Mouse (Mus musculus) heart, embryonic 11.5 days (tissue): ENCODE measurements at regions not wholly inside any gene's neighbourhood (a gene's known extent, or its start where the extent isn't known, plus 50 kb on each side); places are given as distances from the start of the nearest gene placed in this dataset.
"Not testable (repeated sequence)": the region's sequence is repeated elsewhere in the genome, so short reads cannot be mapped to it uniquely, and the experiment has no call there.

Source experiments
- ATAC-seq: fragments of 200-750 bp; cut with Nextera tagmentation; replicated peaks from 2 replicates; pipeline ENCODE4 v1.8.0; 2017; ENCODE audit warnings: moderate library complexity; ENCODE audit not compliant: insufficient number of reproducible peaks, low FRiP score, low TSS enrichment
- H3K27ac ChIP-seq: fragments of 300-500 bp; sonication (generic); 2 replicates; pipeline ENCODE4 v1.5.1; 2014; ENCODE audit warnings: mild to moderate bottlenecking, low read depth, low read length
- H3K27me3 ChIP-seq: fragments of 300-500 bp; sonication (generic); 2 replicates; pipeline ENCODE4 v1.6.1; 2014; ENCODE audit warnings: mild to moderate bottlenecking, low read length, mixed read lengths; ENCODE audit not compliant: control insufficient read depth, insufficient read depth
- H3K36me3 ChIP-seq: fragments of 300-500 bp; sonication (generic); 2 replicates; pipeline ENCODE4 v1.6.1; 2014; ENCODE audit warnings: mild to moderate bottlenecking, low read length, moderate library complexity, mixed read lengths; ENCODE audit not compliant: control insufficient read depth, insufficient read depth
- H3K4me1 ChIP-seq: fragments of 300-500 bp; sonication (generic); 2 replicates; pipeline ENCODE4 v1.6.1; 2014; ENCODE audit warnings: low read length; ENCODE audit not compliant: control insufficient read depth, insufficient read depth
- H3K4me2 ChIP-seq: fragments of 300-500 bp; sonication (generic); 2 replicates; pipeline ENCODE4 v1.6.1; 2014; ENCODE audit warnings: mild to moderate bottlenecking, moderate library complexity
- H3K4me3 ChIP-seq: fragments of 300-500 bp; sonication (generic); 2 replicates; pipeline ENCODE4 v1.5.1; 2014; ENCODE audit warnings: low read depth, low read length
- H3K9ac ChIP-seq: fragments of 300-500 bp; sonication (generic); 2 replicates; pipeline ENCODE4 v1.6.1; 2014; ENCODE audit warnings: mild to moderate bottlenecking, low read depth, low read length, moderate library complexity
- H3K9me3 ChIP-seq: fragments of 300-500 bp; sonication (generic); replicated peaks from 2 replicates; pipeline ENCODE4 v1.6.1; 2016; ENCODE audit warnings: low read length; ENCODE audit not compliant: control insufficient read depth
- WGBS: fragments of 180-500 bp; shearing (Covaris S2); extraction: QIAGEN DNeasy Blood & Tissue Kit; methylation state at CpG from one replicate; pipeline ENCODE4 v1.1.7; 2014; ENCODE audit not compliant: insufficient replicate concordance; 5-methylcytosine and 5-hydroxymethylcytosine counted together

- not testable (repeated sequence) for H3K36me3 ChIP-seq
These were observed 169.4 kb upstream of the Akr1e1 start for GRCm38 (mm10) chr13:4778264-4778823.

GRCm38 (mm10) chr13:4776855-4777254, 167.9 kb upstream of the Akr1e1 start:
- Histone ChIP-seq H3K9ac (no peak overlapping the region), H3K4me1 (no peaks in the 10 kb centered on the region), H3K9me3 (no peaks in the 10 kb centered on the region), H3K27me3 (no peaks in the 10 kb centered on the region), H3K36me3 (no peaks in the 10 kb centered on the region), H3K4me2 (no peak overlapping the region), H3K27ac (no peak overlapping the region), H3K4me3 (no peak overlapping the region)
- 30% methylated on average over 4 of the region's 4 CpGs for WGBS
- ATAC-seq: no peak

More at GRCm38 (mm10) chr13:4778264-4778823, 169.4 kb upstream of the Akr1e1 start:
- not testable (repeated sequence) for H3K4me2 ChIP-seq, H3K9me3 ChIP-seq, H3K27ac ChIP-seq, H3K4me3 ChIP-seq, H3K4me1 ChIP-seq, ATAC-seq, H3K27me3 ChIP-seq, H3K9ac ChIP-seq
- 68% methylated on average over 3 of the region's 3 CpGs for WGBS

DNA sequence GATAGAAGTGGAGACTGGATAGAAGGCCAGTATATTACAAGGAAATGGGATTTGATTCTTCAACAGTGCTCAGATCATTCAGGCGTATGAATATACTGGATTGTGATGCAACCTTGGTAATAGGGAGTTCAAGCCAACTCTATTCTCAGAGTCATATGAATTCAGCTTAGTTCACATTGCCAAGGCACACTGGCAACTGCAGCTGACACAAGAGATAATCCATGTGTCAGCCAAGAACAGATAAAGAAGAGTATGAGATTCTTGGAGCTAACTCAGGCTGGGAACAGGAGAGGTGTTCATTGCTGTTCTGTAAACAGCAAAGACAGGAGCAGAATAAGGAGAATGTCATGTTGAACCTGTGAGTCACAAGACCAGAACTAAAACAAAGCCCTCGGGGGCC, 163.3 kb upstream of the Akr1e1 start:
- H3K27ac ChIP-seq: no peak overlapping the region
- no peaks in the 10 kb centered on the region for H3K36me3 ChIP-seq
- H3K27me3 ChIP-seq: no peaks in the 10 kb centered on the region
- 82% methylated on average over 2 of the region's 2 CpGs for WGBS
- no peak overlapping the region for H3K4me3 ChIP-seq
- 0 out of 2 replicates have a peak, but pooled peaks cover 3% of the 10 kb centered on the region for H3K4me1 ChIP-seq
- no peak overlapping the region for H3K4me2 ChIP-seq
- H3K9me3 ChIP-seq: no peaks in the 10 kb centered on the region
- no peak overlapping the region for H3K9ac ChIP-seq
- ATAC-seq: no peak

GRCm38 (mm10) chr13:4771120-4772075, 162.4 kb upstream of the Akr1e1 start:
- Histone ChIP-seq H3K9ac (peak overlapping the region; percentile 31; the same call in 1 of the 2 replicates), H3K4me3 (peak overlapping the region; percentile 21; the same call in 1 of the 2 replicates), H3K27ac (peak overlapping the region; percentile 84), H3K9me3 (no peaks in the 10 kb centered on the region), H3K36me3 (no peaks in the 10 kb centered on the region), H3K4me2 (peak overlapping the region; percentile 51), H3K27me3 (no peaks in the 10 kb centered on the region), H3K4me1 (0 out of 2 replicates have a peak, but pooled peaks cover 3% of the 10 kb centered on the region)
- peak; percentile 99 for ATAC-seq
- 22% methylated on average over 12 of the region's 12 CpGs for WGBS

DNA sequence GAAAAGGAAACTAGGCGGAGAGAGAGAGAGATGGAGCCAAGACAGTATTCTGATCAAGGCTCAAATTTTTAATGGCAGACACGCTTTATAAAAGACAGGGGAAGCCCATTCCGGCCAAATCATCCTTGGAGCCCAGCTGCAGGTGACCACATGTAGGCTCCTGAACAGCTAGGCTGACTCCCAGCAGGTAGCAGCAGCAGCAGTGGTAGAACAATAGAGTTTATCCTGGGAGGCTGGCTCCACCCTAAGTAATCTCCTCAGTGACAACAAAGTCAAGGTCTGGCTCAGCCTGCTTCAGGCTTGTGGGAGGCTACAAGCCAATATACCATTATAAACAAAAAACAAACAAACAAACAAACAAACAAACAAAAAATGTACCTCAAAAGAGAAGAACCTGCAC, 151.0 kb upstream of the Akr1e1 start:
- H3K36me3 ChIP-seq: no peaks in the 10 kb centered on the region
- no peak for ATAC-seq
- no peak overlapping the region for H3K4me3 ChIP-seq
- no peaks in the 10 kb centered on the region for H3K4me1 ChIP-seq
- H3K9me3 ChIP-seq: no peaks in the 10 kb centered on the region
- no peak overlapping the region for H3K27ac ChIP-seq
- no peak overlapping the region for H3K9ac ChIP-seq
- no peak overlapping the region for H3K4me2 ChIP-seq
- no peaks in the 10 kb centered on the region for H3K27me3 ChIP-seq
- 49% methylated on average over 3 of the region's 3 CpGs for WGBS

DNA sequence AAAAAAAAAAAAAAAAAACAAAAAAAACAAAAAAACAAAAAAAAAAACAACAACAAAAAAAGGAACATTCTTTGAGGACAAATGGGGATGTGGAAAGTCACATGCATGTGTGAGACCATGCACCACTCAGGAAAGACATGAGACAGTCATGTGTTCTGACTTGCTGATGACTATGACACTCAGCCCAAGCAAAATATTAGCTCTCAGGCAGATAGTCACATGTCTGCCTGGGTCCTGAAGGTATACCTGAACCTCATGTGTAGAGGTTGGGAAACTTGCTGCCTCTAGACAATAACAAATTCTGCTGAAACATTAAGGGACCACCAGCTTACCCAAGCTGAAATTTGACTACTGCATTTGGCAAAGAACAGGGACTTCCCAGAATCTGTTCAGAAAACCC, 147.6 kb upstream of the Akr1e1 start:
- Histone ChIP-seq H3K27me3 (no peaks in the 10 kb centered on the region), H3K4me2 (no peak overlapping the region), H3K9me3 (no peaks in the 10 kb centered on the region), H3K36me3 (no peaks in the 10 kb centered on the region), H3K4me3 (no peak overlapping the region), H3K9ac (no peak overlapping the region), H3K27ac (no peak overlapping the region), H3K4me1 (no peaks in the 10 kb centered on the region)
- no peak for ATAC-seq

- Histone ChIP-seq H3K27me3 (no peaks in the 10 kb centered on the region), H3K9ac (no peak overlapping the region), H3K9me3 (no peaks in the 10 kb centered on the region), H3K4me2 (no peak overlapping the region), H3K27ac (no peak overlapping the region), H3K4me1 (no peaks in the 10 kb centered on the region), H3K4me3 (no peak overlapping the region), H3K36me3 (no peaks in the 10 kb centered on the region)
- WGBS: 66% methylated on average over 2 of the region's 2 CpGs
- ATAC-seq: no peak
These were observed 134.0 kb upstream of the Akr1e1 start for GRCm38 (mm10) chr13:4742930-4743329.

GRCm38 (mm10) chr13:4716299-4716698, 107.3 kb upstream of the Akr1e1 start:
- WGBS: 57% methylated on average over 2 of the region's 2 CpGs
- ATAC-seq: not testable (repeated sequence)

More at GRCm38 (mm10) chr13:4716299-4716698, 107.3 kb upstream of the Akr1e1 start:
- H3K4me2 ChIP-seq, H3K27ac ChIP-seq, H3K27me3 ChIP-seq, H3K36me3 ChIP-seq, H3K9me3 ChIP-seq, H3K9ac ChIP-seq, H3K4me3 ChIP-seq, H3K4me1 ChIP-seq: not testable (repeated sequence)
